Comparison of ENCODE assay signal across 8 mouse cellular contexts in the genomic region with DNA sequence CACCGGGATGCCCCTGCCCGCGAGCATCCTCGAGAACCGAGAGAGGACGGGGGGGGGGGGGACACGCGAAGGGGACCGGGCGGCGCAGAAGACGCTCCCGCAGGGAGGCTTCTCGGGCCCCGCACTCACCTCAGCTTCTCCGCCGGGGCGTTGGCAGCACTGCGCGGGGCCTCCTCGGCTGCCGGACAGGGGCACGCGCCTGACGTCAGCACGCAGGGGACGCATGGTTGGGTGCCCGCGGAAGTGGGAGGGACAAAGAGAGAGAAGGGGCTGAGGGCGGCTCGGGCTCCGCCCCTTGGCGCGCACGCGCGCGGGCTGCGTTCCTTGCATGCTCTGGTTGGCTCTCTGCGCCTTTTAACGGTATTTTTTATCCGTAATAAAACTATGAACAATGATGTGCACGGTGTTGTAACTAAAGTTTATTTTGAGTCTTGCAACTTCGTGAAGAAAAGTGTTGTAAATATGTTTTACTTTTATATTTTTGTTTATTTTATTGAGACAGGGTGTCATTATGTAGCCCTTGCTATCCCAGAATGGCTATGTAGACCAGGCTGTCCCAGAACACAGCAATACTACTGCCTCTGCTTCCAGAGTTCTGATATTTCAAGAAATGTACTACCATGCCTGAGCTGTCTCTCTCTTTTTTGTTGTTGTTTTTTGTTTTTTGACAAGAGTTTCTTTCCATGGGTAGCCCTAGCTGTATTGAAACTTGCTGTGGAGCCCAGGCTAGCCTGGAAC. TPM values are rescaled to one million over a fixed set of nuclear protein-coding genes. Genes with fewer than 3 reads are reported as not detected.
DNase-seq lines count a peak whose midpoint lies in the region; ATAC-seq and TF ChIP-seq lines count a peak whose summit lies in the region.

A gene (minus strand): TSS at position 204 of the 738 bp plus-strand sequence.

- peak within 1 kb of the TSS; percentile 79 to 98 (median 87) for H3K4me3 ChIP-seq in CH12.LX (replicated peaks in 1 of 3; ENCODE audit: low read depth in 2 of 3, low read length in 2 of 3, poor library complexity in 1 of 3)
- H3K4me3 ChIP-seq in forebrain, embryonic 11.5 days (ENCODE audit: low read depth, low read length): peak within 1 kb of the TSS; percentile 98
- H3K4me3 ChIP-seq in heart, embryonic 16.5 days (ENCODE audit: low read length): peak within 1 kb of the TSS; percentile 84
- H3K4me3 ChIP-seq in liver, embryonic 15.5 days (replicated peaks): peak within 1 kb of the TSS; percentile 97
- H3K4me3 ChIP-seq in neural tube, embryonic 12.5 days: peak within 1 kb of the TSS; percentile 97

- in situ Hi-C loops in CH12.LX (cut with MboI; ENCODE audit: low pct_ligation_motif_present, low pct_unique_long_range_greater_than_20kb, low sequenced_read_pairs): no loop called here

- dilution Hi-C loops in CH12.LX (cut with MboI; ENCODE audit: extremely low pct_ligation_motif_present, extremely low pct_unique_long_range_greater_than_20kb, low sequenced_read_pairs): no loop called here

- TF ChIP-seq RAD21 in CH12.LX (IDR thresholded peaks at IDR 0.05; ENCODE audit: low read depth, low read length): no peak

- peak within 1 kb of the TSS; percentile 100 for H3K9ac ChIP-seq in CH12.LX (ENCODE audit: insufficient read depth, low read depth)
- peak within 1 kb of the TSS; percentile 97 for H3K9ac ChIP-seq in forebrain, embryonic 11.5 days (ENCODE audit: low read length)
- peak within 1 kb of the TSS; percentile 98 for H3K9ac ChIP-seq in heart, embryonic 16.5 days (ENCODE audit: low read length)
- peak within 1 kb of the TSS; percentile 100 for H3K9ac ChIP-seq in liver, embryonic 15.5 days
- H3K9ac ChIP-seq in neural tube, embryonic 12.5 days: peak within 1 kb of the TSS; percentile 99

- DNase-seq in CH12.LX (ENCODE audit: extremely low read depth): peak; percentile 96
- peak; percentile 94 for DNase-seq in c-Kit-positive CD71-positive TER-119-negative erythroid progenitor cells, embryonic 14.5 days (ENCODE audit: low read depth)
- DNase-seq in forebrain, embryonic 11.5 days (ENCODE audit: low spot score): peak; percentile 99
- DNase-seq in kidney, postnatal 36 days: peak; percentile 98 to 99
- peak; percentile 93 for DNase-seq in telencephalon, adult 2 months (ENCODE audit: low read depth, low spot score)

- peaks cover 4 to 49% of the 10 kb centered on the region in 2 experiments; a peak in 3 of 4 replicates for H3K4me1 ChIP-seq in CH12.LX (ENCODE audit: control insufficient read depth in 1 of 2, insufficient read depth in 2 of 2)
- peaks cover 5% of the 10 kb centered on the region; the same call in 1 of the 2 replicates for H3K4me1 ChIP-seq in forebrain, embryonic 11.5 days (replicated peaks; ENCODE audit: control insufficient read depth, insufficient read depth, low read length)
- H3K4me1 ChIP-seq in heart, embryonic 16.5 days (ENCODE audit: control insufficient read depth, insufficient read depth, low read length): peaks cover 37% of the 10 kb centered on the region
- peaks cover 42% of the 10 kb centered on the region for H3K4me1 ChIP-seq in liver, embryonic 15.5 days (replicated peaks)
- peaks cover 21% of the 10 kb centered on the region for H3K4me1 ChIP-seq in neural tube, embryonic 12.5 days

- TF ChIP-seq POLR2A in CH12.LX (IDR thresholded peaks at IDR 0.05; ENCODE audit: low read depth, low read length): peak; percentile 95

- H3K4me2 ChIP-seq in CH12.LX (ENCODE audit: insufficient read depth, low read depth, poor library complexity, severe bottlenecking): peak within 1 kb of the TSS; percentile 97
- H3K4me2 ChIP-seq in forebrain, embryonic 11.5 days (ENCODE audit: low read depth, low read length, severe bottlenecking): peak within 1 kb of the TSS; percentile 80
- H3K4me2 ChIP-seq in heart, embryonic 16.5 days (ENCODE audit: low read depth, low read length): peak within 1 kb of the TSS; percentile 87
- H3K4me2 ChIP-seq in liver, embryonic 15.5 days: peak within 1 kb of the TSS; percentile 74
- H3K4me2 ChIP-seq in neural tube, embryonic 12.5 days (replicated peaks): peak within 1 kb of the TSS; percentile 78

- under 1% methylated on average over 40 of the region's 44 CpGs for WGBS in forebrain, embryonic 11.5 days
- WGBS in heart, embryonic 16.5 days: under 1% methylated on average over 42 of the region's 44 CpGs
- under 1% methylated on average over 37 of the region's 44 CpGs for WGBS in liver, embryonic 15.5 days (ENCODE audit: insufficient replicate concordance)
- under 1% methylated on average over 33 of the region's 44 CpGs for WGBS in neural tube, embryonic 12.5 days

- peak within 1 kb of the TSS; percentile 93 for H3K27ac ChIP-seq in CH12.LX (ENCODE audit: insufficient read depth, low read depth)
- peak within 1 kb of the TSS; percentile 87 for H3K27ac ChIP-seq in forebrain, embryonic 11.5 days (ENCODE audit: low read depth, low read length)
- H3K27ac ChIP-seq in heart, embryonic 16.5 days (ENCODE audit: low read length): peak within 1 kb of the TSS; percentile 94
- peak within 1 kb of the TSS; percentile 96 for H3K27ac ChIP-seq in liver, embryonic 15.5 days (replicated peaks)
- peak within 1 kb of the TSS; percentile 96 for H3K27ac ChIP-seq in neural tube, embryonic 12.5 days

- H3K27me3 ChIP-seq in CH12.LX (replicated peaks): peaks cover 1% of the 10 kb centered on the region
- no peaks in the 10 kb centered on the region for H3K27me3 ChIP-seq in forebrain, embryonic 11.5 days (ENCODE audit: control insufficient read depth, insufficient read depth, low read length)
- no peaks in the 10 kb centered on the region for H3K27me3 ChIP-seq in heart, embryonic 16.5 days (ENCODE audit: control insufficient read depth, insufficient read depth, low read length)
- peaks cover 5% of the 10 kb centered on the region; the same call in 1 of the 2 replicates for H3K27me3 ChIP-seq in liver, embryonic 15.5 days
- no peaks in the 10 kb centered on the region for H3K27me3 ChIP-seq in neural tube, embryonic 12.5 days (replicated peaks)

- peak; percentile 96 for ATAC-seq in forebrain, embryonic 11.5 days (replicated peaks; ENCODE audit: low FRiP score)
- peak; percentile 97 for ATAC-seq in heart, embryonic 16.5 days (replicated peaks; ENCODE audit: extremely low read depth, insufficient read depth, low FRiP score)
- peak; percentile 96 for ATAC-seq in liver, embryonic 15.5 days (ENCODE audit: insufficient read depth)
- peak; percentile 96 for ATAC-seq in neural tube, embryonic 12.5 days (ENCODE audit: low FRiP score, low read depth)

- H3K9me3 ChIP-seq in CH12.LX (replicated peaks; ENCODE audit: low read length): peaks cover 2% of the 10 kb centered on the region
- H3K9me3 ChIP-seq in forebrain, embryonic 11.5 days (ENCODE audit: control insufficient read depth, low read length): no peaks in the 10 kb centered on the region
- no peaks in the 10 kb centered on the region for H3K9me3 ChIP-seq in heart, embryonic 16.5 days (replicated peaks; ENCODE audit: control insufficient read depth, low read length)
- H3K9me3 ChIP-seq in liver, embryonic 15.5 days (replicated peaks): no peaks in the 10 kb centered on the region
- H3K9me3 ChIP-seq in neural tube, embryonic 12.5 days: no peaks in the 10 kb centered on the region

- H3K79me2 ChIP-seq in CH12.LX (replicated peaks; ENCODE audit: control insufficient read depth, extremely low read depth, insufficient read depth, poor library complexity, severe bottlenecking): peaks cover 43% of the 10 kb centered on the region

- 0 out of 2 replicates have a peak, but pooled peaks have one; percentile 31 for TF ChIP-seq EP300 in CH12.LX (IDR thresholded peaks at IDR 0.05; ENCODE audit: low read length)

- no peak for TF ChIP-seq CTCF in CH12.LX (conservative IDR thresholded peaks at IDR 0.05 in 1 of 2, IDR thresholded peaks at IDR 0.05 in 1 of 2; ENCODE audit: low read depth in 2 of 2, low read length in 2 of 2)

- H3K36me3 ChIP-seq in CH12.LX (replicated peaks in 1 of 2; ENCODE audit: control insufficient read depth in 1 of 2, insufficient read depth in 1 of 2, low read length in 1 of 2): peaks cover 8 to 14% of the 10 kb centered on the region in 2 experiments
- H3K36me3 ChIP-seq in forebrain, embryonic 11.5 days (ENCODE audit: control insufficient read depth, insufficient read depth, low read length): no peaks in the 10 kb centered on the region
- H3K36me3 ChIP-seq in heart, embryonic 16.5 days (ENCODE audit: control insufficient read depth, insufficient read depth): no peaks in the 10 kb centered on the region
- H3K36me3 ChIP-seq in liver, embryonic 15.5 days (replicated peaks): no peaks in the 10 kb centered on the region
- no peaks in the 10 kb centered on the region for H3K36me3 ChIP-seq in neural tube, embryonic 12.5 days

TF ChIP-seq in CH12.LX, 34 proteins besides CTCF, POLR2A, EP300 and RAD21 (continues in another document):
- TF ChIP-seq CHD1 (IDR thresholded peaks at IDR 0.05; ENCODE audit: low read depth, low read length) (no peak), NRF1 (IDR thresholded peaks at IDR 0.05; ENCODE audit: low read depth, low read length) (peak; percentile 95), HCFC1 (IDR thresholded peaks at IDR 0.05; ENCODE audit: low read depth, low read length) (peak; percentile 71), MYC (IDR thresholded peaks at IDR 0.05; ENCODE audit: low read depth, low read length) (peak; percentile 87), POLR2AphosphoS2 (IDR thresholded peaks at IDR 0.05; ENCODE audit: low read depth, low read length) (peak; percentile 71; the same call in 1 of the 2 replicates), CHD2 (IDR thresholded peaks at IDR 0.05; ENCODE audit: low read length) (peak; percentile 52; the same call in 1 of the 2 replicates), MAFK (IDR thresholded peaks at IDR 0.05; ENCODE audit: insufficient replicate concordance, low read length) (no peak), ZKSCAN1 (IDR thresholded peaks at IDR 0.05; ENCODE audit: borderline replicate concordance, low read depth, low read length) (no peak), ZNF384 (IDR thresholded peaks at IDR 0.05; ENCODE audit: low read depth, low read length) (peak; percentile 11; the same call in 1 of the 2 replicates), MAX (IDR thresholded peaks at IDR 0.05; ENCODE audit: low read length) (peak; percentile 89), ETS1 (conservative IDR thresholded peaks at IDR 0.05; ENCODE audit: low read depth, low read length) (peak; percentile 33), MAZ (IDR thresholded peaks at IDR 0.05; ENCODE audit: low read depth, low read length) (peak; percentile 83), TCF12 (IDR thresholded peaks at IDR 0.05; ENCODE audit: low read depth, low read length) (peak; percentile 96), GABPA (IDR thresholded peaks at IDR 0.05; ENCODE audit: insufficient replicate concordance, low read depth, low read length) (no peak)

RNA-seq across cellular contexts. Expression of the gene that starts here (rescaled TPM):
- 209 and 241 TPM in 2 replicates for total RNA-seq in CH12.LX (2012; rRNA removed)
- 594 and 605 TPM in 2 replicates for total RNA-seq in CH12.LX (2014; rRNA removed)
- 367 and 378 TPM in 2 replicates for polyA plus RNA-seq in CH12.LX (2012; ENCODE audit: insufficient read length, low read depth)
- polyA plus RNA-seq in forebrain, embryonic 11.5 days (2014; fragmentation: Nextera tagmentation; extraction: Ambion mirVana): 623 and 626 TPM in 2 replicates
- polyA plus RNA-seq in heart, embryonic 16.5 days (2015; fragmentation: Nextera tagmentation; extraction: Ambion mirVana): 497 and 514 TPM in 2 replicates
- 247 and 249 TPM in 2 replicates for polyA plus RNA-seq in liver, embryonic 15.5 days (2015; fragmentation: Nextera tagmentation; extraction: Ambion mirVana)
- 665 and 674 TPM in 2 replicates for polyA plus RNA-seq in neural tube, embryonic 12.5 days (2016; fragmentation: Nextera tagmentation; extraction: Ambion mirVana)

Comparison
In these comparisons a context has a peak if more than half of its experiments do, and no peak if none do; other contexts are left out.
1. Peak in every context shown above with its lines: DNase-seq, ATAC-seq, H3K4me3 ChIP-seq and H3K27ac ChIP-seq.